Mouse (Mus musculus): ENCODE results near the gene P2ry12. TPM values are rescaled to one million over a fixed set of nuclear protein-coding genes. Genes with fewer than 3 reads are reported as not detected.

P2ry12 gene
- polyA plus RNA-seq, 1 experiment from 2014 or later: 4.3 TPM

GRCm38 (mm10) chr3:59169215-59169614 is 93.5 kb downstream of the P2ry12 start:
- ATAC-seq (ENCODE audit: low FRiP score): no peak
- H3K4me2 ChIP-seq (replicated peaks): no peak overlapping the region
- no peak overlapping the region for H3K4me3 ChIP-seq
- H3K4me1 ChIP-seq: no peaks in the 10 kb centered on the region
- 72% methylated on average over 4 of the region's 4 CpGs for WGBS
- H3K9ac ChIP-seq: no peak overlapping the region
- H3K27ac ChIP-seq: no peak overlapping the region
- H3K27me3 ChIP-seq: no peaks in the 10 kb centered on the region
- no peaks in the 10 kb centered on the region for H3K9me3 ChIP-seq (replicated peaks)
- no peaks in the 10 kb centered on the region for H3K36me3 ChIP-seq

GRCm38 (mm10) chr3:59168476-59168875 is 94.2 kb downstream of the P2ry12 start:
- ATAC-seq (ENCODE audit: low FRiP score): no peak
- 90% methylated on average over 6 of the region's 6 CpGs for WGBS

DNA sequence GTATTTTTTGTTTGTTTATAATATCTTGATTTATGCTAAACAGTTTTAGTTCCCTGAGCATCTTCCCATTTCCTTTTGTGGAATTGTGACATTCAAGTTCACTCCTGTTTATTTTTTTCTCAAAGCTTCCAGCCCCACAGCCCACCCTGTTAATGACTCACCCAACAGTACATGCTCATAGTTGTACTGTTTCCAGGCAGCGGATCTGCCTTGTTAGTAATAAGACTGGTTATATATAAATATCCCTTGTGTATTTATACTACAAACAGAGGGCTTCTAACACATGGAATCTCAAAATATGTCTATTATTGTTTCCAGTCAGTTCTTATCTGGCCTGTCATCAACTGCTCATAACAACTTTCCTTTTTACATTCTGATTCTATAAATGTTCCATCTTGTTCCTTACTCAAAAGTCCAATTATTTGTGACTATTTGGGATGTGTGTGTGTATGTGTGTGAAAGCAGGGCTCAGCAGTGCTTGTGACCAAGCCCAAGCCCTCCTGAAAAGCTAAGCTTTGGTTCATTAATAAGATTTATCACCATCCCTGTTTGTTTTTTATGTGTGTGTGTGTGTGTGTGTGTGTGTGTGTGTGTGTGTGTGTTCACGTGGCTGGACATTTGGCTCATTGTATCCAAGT is 95.1 kb downstream of the P2ry12 start:
- WGBS: 87% methylated on average over 2 of the region's 2 CpGs

More at GRCm38 (mm10) chr3:59168476-59168875, 94.2 kb downstream of the P2ry12 start:
- H3K4me2 ChIP-seq (replicated peaks): no peak overlapping the region
- no peaks in the 10 kb centered on the region for H3K27me3 ChIP-seq
- no peaks in the 10 kb centered on the region for H3K9me3 ChIP-seq (replicated peaks)
- no peaks in the 10 kb centered on the region for H3K4me1 ChIP-seq
- H3K36me3 ChIP-seq: no peaks in the 10 kb centered on the region
- H3K27ac ChIP-seq: no peak overlapping the region
- H3K9ac ChIP-seq: no peak overlapping the region
- no peak overlapping the region for H3K4me3 ChIP-seq

More for the DNA sequence above, 95.1 kb downstream of the P2ry12 start:
- Histone ChIP-seq H3K27me3 (no peaks in the 10 kb centered on the region), H3K4me1 (no peaks in the 10 kb centered on the region), H3K9ac (no peak overlapping the region), H3K27ac (no peak overlapping the region), H3K9me3 (replicated peaks) (no peaks in the 10 kb centered on the region), H3K4me3 (no peak overlapping the region), H3K4me2 (replicated peaks) (no peak overlapping the region), H3K36me3 (no peaks in the 10 kb centered on the region)
- no peak for ATAC-seq (ENCODE audit: low FRiP score)

Other genes with a start within 250 kb of the P2ry12 start
- gene Gpr171, start 161.1 kb downstream of the P2ry12 start, polyA plus RNA-seq (2016; fragmentation: Nextera tagmentation; extraction: Ambion mirVana): 1.6 and 1.7 TPM in 2 replicates
- gene P2ry14, start 109.3 kb downstream of the P2ry12 start, polyA plus RNA-seq (2016; fragmentation: Nextera tagmentation; extraction: Ambion mirVana): 1.5 and 2.3 TPM in 2 replicates
- gene Gpr87, start 67.8 kb downstream of the P2ry12 start, polyA plus RNA-seq (2016; fragmentation: Nextera tagmentation; extraction: Ambion mirVana): 0.43 TPM in 1 of 2 replicates, not detected in the other
- 1.2 and 1.4 TPM in 2 replicates for gene P2ry13, start 52.0 kb downstream of the P2ry12 start, polyA plus RNA-seq (2016; fragmentation: Nextera tagmentation; extraction: Ambion mirVana)
- 7.4 and 9.7 TPM in 2 replicates for gene Igsf10, start 81.5 kb upstream of the P2ry12 start, polyA plus RNA-seq (2016; fragmentation: Nextera tagmentation; extraction: Ambion mirVana)

All from hindbrain, embryonic 12.5 days (tissue).